Mouse (Mus musculus): ENCODE measurements at regions not wholly inside any gene's neighbourhood (a gene's known extent, or its start where the extent isn't known, plus 50 kb on each side); places are given as distances from the start of the nearest gene placed in this dataset.
"Not testable (repeated sequence)": the region's sequence is repeated elsewhere in the genome, so short reads cannot be mapped to it uniquely, and the experiment has no call there.

GRCm38 (mm10) chr2:107117564-107117963, 58.1 kb upstream of the Fshb start:
- no peak for DNase-seq (ENCODE audit: extremely low spot score)

GRCm38 (mm10) chr2:107118711-107119474, 59.4 kb upstream of the Fshb start:
- DNase-seq (ENCODE audit: extremely low spot score), result no peak

GRCm38 (mm10) chr2:107119697-107120096, 60.2 kb upstream of the Fshb start:
- DNase-seq (ENCODE audit: extremely low spot score), result no peak

- no peak for DNase-seq (ENCODE audit: extremely low spot score)
These were observed 73.7 kb upstream of the Fshb start for GRCm38 (mm10) chr2:107133186-107133585.

- no peak for DNase-seq (ENCODE audit: extremely low spot score)
These were observed 89.9 kb upstream of the Fshb start for GRCm38 (mm10) chr2:107149317-107149716.

- DNase-seq (ENCODE audit: extremely low spot score), result no peak
These were observed 90.4 kb upstream of the Fshb start for GRCm38 (mm10) chr2:107149851-107150250.

- DNase-seq (ENCODE audit: extremely low spot score), result no peak
These were observed 90.9 kb upstream of the Fshb start for GRCm38 (mm10) chr2:107150373-107150772.

GRCm38 (mm10) chr2:107151878-107152277, 92.4 kb upstream of the Fshb start:
- no peak for DNase-seq (ENCODE audit: extremely low spot score)

- DNase-seq (ENCODE audit: extremely low spot score), result not testable (repeated sequence)
These were observed 99.5 kb upstream of the Fshb start for GRCm38 (mm10) chr2:107158836-107159402.

- DNase-seq (ENCODE audit: extremely low spot score), result peak; percentile 14
These were observed 114.7 kb upstream of the Kcna4 start for GRCm38 (mm10) chr2:107175721-107176120.

GRCm38 (mm10) chr2:107183066-107183465, 107.4 kb upstream of the Kcna4 start:
- no peak for DNase-seq (ENCODE audit: extremely low spot score)

- no peak for DNase-seq (ENCODE audit: extremely low spot score)
These were observed 105.6 kb upstream of the Kcna4 start for GRCm38 (mm10) chr2:107184864-107185263.

GRCm38 (mm10) chr2:107201856-107202473, 88.5 kb upstream of the Kcna4 start:
- no peak for DNase-seq (ENCODE audit: extremely low spot score)

GRCm38 (mm10) chr2:107202474-107202858, 88.0 kb upstream of the Kcna4 start:
- no peak for DNase-seq (ENCODE audit: extremely low spot score)

GRCm38 (mm10) chr2:107221544-107221943, 68.9 kb upstream of the Kcna4 start:
- DNase-seq (ENCODE audit: extremely low spot score), result no peak

- no peak for DNase-seq (ENCODE audit: extremely low spot score)
These were observed 65.8 kb upstream of the Kcna4 start for GRCm38 (mm10) chr2:107224679-107225078.

- no peak for DNase-seq (ENCODE audit: extremely low spot score)
These were observed 63.0 kb upstream of the Kcna4 start for GRCm38 (mm10) chr2:107227486-107227885.

GRCm38 (mm10) chr2:107228287-107228686, 62.2 kb upstream of the Kcna4 start:
- no peak for DNase-seq (ENCODE audit: extremely low spot score)

- DNase-seq (ENCODE audit: extremely low spot score), result no peak
These were observed 58.8 kb upstream of the Kcna4 start for GRCm38 (mm10) chr2:107231680-107232079.

GRCm38 (mm10) chr2:107232885-107233284, 57.6 kb upstream of the Kcna4 start:
- no peak for DNase-seq (ENCODE audit: extremely low spot score)

All from embryo, embryonic 9.5 days (tissue).